Mouse (Mus musculus) ovary, postnatal 36 days (tissue): Measurements from ENCODE around the gene Jak3.

Source experiments
- DNase-seq: peaks from one replicate; pipeline ENCODE4 v3.0.0; 2022; ENCODE audit warnings: low spot score, mixed read lengths

Gene Jak3

DNA sequence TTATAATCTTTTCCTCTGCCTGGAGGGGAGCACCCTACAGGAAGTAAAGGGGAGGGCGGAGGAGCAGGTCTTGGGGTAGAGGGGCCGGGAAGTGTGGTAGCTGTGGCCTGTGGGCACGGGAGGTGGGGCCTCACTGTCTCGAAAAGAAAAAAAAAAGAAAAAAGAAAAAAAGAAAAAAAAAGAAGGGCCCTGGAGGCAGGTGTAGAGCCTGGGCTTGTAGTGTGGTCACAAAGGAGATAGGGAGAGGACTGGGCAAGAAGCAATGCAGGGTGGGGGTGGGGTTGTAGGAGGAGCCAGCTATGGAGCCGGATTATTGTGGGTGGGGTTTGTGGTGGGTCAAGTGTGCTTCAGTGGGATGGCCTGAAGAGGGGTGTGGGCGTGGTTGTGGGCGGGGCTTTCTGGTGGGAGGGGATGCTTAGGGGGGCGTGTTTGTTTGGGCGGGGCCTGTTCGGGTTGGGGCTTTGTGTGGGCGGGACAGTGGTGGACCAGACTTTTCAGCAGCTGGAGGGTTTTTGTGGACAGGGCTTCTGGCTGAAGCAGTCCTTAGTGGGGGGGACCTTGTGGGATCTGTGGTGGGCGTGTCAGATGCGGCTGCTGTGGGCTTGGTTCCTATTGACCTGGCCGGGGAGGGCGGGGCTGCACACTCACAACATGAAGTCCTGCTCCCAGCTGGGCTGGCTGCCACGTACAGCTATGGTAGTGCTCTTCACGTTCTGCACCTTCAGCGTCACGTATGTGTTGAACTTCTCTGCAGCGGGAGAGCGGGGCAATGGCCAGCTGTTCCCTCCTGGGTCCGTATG, 10.6 kb upstream of the Jak3 start:
- peak; percentile 67 for DNase-seq

GRCm38 (mm10) chr8:71666855-71667254, 9.2 kb upstream of the Jak3 start:
- DNase-seq: no peak

GRCm38 (mm10) chr8:71667256-71667655, 8.8 kb upstream of the Jak3 start:
- no peak for DNase-seq

DNA sequence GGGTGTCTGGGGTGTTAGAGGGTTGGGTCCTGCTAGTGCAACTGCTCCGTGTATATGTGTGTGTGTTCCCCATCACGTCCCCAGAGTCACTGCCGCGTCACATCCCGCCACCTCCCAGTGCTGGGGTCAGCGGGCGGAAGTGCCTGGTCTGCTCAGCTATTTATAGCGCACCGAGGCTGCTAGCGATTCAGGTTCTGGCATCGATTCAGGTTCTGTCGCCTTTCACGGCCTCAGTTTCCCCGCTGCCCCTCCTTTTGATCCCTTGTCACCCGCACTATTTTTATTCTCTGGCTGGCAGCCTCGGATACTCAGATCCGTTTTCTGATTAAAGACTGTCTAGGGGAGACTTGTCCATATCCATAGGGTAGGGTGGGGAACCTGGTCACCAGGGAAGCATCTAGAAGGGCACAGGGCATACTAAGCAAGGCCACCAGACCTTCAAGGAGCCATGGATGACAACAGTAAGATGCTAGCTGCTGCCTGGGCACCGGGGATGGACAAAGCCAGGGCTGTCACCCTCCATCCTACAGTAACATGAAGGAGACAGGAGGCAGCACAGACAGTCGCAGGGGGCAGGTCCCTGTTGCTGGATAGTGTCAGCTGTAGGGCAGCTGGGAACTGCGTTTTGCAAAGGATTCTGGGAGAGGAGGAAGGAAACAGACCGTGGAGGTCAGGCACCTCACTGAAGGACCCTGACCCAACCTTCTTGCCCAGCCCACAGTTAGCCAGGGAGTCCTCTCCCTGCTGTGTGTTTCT, 7.7 kb upstream of the Jak3 start:
- DNase-seq: no peak

DNA sequence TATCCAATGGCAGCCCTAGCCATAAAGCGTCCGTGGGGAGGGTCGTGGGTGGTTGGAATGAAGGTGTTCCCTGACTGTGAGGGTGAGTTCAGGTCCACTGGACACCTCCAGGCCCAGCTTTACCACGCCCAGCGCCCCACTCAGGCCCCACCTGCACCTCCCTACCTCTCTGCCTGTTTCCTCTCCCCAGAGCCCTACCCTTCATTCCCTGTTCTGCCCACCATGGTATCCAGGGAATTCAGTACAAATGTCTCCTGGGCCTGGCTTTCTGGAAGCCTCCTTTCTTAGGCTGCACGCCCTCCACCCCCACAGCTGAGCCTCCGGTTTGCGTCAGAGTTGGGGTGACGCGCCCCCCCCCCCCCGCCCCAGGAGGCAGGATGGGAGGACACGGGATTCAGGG, 5.9 kb upstream of the Jak3 start:
- DNase-seq: no peak

- DNase-seq: no peak
These were observed 5.2 kb upstream of the Jak3 start for GRCm38 (mm10) chr8:71670621-71671548.

DNA sequence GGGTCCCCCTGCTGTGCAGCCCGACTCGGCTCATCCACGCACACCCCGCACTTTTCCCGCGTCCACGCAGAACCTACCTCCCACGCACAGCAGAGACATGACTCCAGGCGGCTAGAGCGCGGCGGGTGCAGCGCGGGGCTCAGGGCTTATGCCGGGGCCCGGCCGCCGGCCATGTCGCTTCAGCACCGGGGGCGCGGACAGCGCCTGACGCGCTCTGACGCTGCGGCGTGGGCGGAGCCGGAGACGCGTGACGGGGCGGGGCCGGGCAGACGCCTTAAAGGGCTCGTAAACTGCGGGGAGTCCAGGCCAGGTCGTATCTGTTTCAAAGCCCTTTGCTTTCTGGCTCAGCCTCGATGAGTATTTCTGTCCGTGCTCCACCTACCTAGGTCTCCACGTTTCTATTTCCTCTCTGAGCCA, 4.5 kb upstream of the Jak3 start, which contains the start of gene Unc13a:
TSS of gene Unc13a (minus strand) at position 209 of the 417 bp plus-strand sequence.
- peak; percentile 91 for DNase-seq

DNA sequence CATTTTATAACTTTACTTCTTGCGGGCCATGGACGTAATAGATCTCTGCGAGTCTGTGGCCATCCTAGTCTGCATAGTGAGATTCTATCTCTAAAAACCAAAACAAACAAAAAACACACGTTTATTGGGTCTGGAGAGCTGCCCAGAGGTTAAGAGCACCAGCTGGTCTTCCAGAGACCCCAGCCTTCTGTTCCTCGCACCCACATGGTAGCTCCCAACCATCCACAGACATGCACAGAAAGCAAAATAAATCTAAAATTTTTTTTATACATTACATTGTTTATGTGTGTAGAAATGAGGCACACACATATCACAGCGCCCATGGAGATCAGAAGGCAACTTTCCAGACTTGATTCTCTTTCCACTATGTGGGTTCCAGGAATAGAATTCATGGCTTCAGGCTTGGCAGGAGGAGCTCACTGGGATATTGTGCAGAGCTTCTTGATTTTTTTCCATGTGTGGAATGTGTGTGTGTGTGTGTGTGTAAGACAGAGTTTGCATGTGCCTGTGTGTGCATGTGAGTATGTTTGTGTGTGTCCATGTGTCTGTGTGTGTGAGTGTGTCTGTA, 3.8 kb upstream of the Jak3 start:
- no peak for DNase-seq

- no peak for DNase-seq
These were observed 2.0 kb upstream of the Jak3 start for GRCm38 (mm10) chr8:71674071-71674470.

DNA sequence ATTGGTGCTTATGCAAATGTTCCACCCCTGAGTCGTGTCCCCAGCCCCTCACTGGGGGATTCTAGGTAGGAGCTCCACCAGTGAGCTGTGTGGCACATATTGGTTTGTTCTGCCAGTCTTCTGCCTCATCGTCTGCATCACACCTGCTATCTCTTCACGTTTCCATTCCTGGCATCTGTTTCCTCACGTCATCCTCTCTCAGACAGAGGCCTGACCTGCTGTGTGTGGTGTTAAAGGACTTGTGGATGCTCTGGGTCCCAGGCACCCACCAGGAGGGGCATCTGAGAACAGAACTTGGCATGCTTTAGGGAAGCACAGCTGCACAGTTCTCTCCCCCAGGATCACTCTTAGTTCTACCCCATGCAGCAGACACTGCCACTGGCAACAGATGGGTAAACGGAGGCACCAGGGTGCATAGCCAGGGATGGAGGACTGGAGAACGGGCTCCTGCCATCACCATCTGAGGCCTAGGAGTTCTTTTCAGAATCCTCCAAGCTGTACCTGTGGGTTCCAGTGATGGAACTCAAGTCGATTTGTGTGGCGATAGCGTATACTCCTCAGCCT, 558 bp upstream of the Jak3 start:
- no peak for DNase-seq

- no peak for DNase-seq
These were observed 707 bp downstream of the Jak3 start for GRCm38 (mm10) chr8:71676803-71677202.

DNA sequence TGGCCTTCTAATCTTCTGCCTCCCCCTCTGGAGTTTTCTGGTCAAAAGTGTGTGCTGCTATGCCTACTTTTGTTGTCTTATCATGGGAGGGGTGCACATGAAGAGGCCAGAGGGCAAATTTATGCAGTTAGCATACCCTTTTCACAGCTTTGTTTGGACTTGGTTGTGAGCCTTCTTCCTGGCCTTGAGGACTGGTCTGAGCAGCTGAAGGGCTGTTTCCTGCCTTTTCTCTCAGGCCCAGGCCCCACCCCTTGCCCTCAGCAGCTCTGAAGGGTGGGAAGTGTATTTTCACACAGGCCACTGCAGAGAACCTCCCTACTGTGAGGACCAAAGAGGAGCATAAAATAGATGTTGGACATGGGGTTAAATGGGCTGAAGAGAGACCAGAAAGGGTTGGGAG, 1.5 kb downstream of the Jak3 start:
- DNase-seq: no peak

- no peak for DNase-seq
These were observed 2.1 kb downstream of the Jak3 start for GRCm38 (mm10) chr8:71678216-71678615.

GRCm38 (mm10) chr8:71679116-71679515, 3.0 kb downstream of the Jak3 start:
- no peak for DNase-seq

GRCm38 (mm10) chr8:71679550-71680168, 3.6 kb downstream of the Jak3 start:
- no peak for DNase-seq

DNA sequence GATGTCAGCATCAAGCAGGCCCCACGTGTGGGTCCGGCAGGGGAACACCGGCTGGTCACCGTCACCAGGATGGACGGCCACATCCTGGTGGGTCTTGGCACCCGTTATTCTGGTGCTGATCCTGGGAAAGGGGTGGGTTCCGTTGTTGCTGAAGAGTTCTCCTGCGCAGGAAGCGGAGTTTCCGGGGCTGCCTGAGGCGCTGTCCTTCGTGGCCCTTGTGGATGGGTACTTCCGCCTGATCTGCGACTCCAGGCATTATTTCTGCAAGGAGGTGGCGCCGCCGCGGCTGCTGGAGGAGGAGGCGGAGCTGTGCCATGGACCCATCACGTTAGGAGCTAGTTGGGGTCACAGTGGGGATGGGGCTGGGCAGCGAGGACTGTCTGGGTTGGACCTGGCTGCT, 4.4 kb downstream of the Jak3 start:
- DNase-seq: no peak

- no peak for DNase-seq
These were observed 5.3 kb downstream of the Jak3 start for GRCm38 (mm10) chr8:71681369-71681915.

- DNase-seq: no peak
These were observed 6.7 kb downstream of the Jak3 start for GRCm38 (mm10) chr8:71682832-71683231.

DNA sequence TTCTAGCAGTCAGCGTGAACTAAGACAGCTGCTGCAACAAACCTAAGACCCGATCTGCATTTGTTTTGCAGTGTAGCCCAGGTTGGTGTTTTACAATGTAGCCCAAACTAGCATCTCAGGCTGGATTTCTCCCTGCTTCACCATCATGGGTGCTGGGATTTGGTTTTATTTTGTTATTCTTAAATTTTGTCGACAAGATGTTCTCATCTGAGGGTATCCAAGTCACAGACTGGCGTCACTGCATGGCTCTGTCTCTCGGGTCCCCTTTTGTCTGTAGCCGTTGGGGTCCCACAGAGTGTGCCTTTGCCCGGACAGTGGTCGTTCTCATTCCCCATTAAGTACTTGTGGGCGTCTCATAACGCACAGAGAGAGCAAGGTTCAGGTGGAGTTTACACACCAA, 8.6 kb downstream of the Jak3 start:
- no peak for DNase-seq

DNA sequence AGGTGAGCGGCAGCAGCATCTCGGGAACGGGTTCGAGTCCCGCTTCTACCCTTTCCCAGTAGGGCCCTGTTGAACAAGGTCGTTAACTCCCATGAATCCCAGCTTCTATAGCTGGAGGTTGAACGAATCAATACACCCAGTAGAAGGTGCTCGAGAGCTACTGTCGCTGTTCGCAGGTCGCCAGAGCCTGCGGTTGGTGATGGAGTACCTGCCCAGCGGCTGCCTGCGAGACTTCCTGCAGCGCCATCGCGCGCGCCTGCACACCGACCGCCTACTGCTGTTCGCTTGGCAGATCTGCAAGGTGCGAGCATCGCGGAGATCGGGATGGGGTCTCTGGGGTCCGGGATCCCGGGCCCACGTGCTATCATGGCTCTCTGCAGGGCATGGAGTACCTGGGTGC, 9.5 kb downstream of the Jak3 start:
- DNase-seq: no peak
